Mouse (Mus musculus): ENCODE measurements at regions not wholly inside any gene's neighbourhood (a gene's known extent, or its start where the extent isn't known, plus 50 kb on each side); places are given as distances from the start of the nearest gene placed in this dataset.

DNA sequence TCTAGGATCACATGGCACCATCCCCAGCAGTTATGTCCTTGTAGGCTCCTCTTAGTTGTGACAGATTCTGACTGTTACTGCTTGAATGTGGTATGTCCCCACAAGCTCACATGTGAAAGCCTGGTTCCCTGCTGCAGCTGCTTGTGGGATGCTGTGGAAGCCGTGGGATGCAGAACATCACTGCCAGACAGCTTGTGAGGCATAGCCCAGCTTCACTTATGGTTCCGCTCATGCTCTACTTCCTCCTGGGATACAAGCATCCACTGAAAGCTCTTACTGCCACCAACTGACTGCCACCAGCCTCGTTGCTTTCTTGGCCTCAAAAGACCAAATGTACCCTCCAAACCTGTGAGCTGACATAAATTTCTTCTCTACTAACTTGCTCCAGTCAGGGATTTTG is 167.7 kb upstream of the Ccdc122 start:
- DNase-seq (ENCODE audit: low spot score) = no peak

DNA sequence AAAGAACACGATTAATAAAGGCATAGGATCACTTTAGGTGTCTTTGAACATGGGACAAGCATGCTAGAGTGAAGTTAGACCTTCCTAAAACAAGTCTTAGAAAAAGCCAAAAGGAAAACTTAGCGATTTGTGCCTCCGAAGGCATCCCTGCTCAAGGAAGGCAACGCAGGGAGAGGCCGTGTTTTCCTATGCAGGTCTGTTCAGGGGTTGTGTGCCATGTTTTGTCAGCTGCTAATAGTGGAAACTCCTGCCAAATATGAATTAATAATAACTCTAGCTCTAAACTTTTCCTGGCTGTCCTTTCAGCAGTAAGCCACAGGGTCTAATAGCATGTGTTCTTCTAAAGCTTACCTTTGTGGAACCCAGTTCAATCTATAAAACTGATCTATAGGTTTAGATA is 168.4 kb upstream of the Ccdc122 start:
- no peak for DNase-seq (ENCODE audit: low spot score)

DNA sequence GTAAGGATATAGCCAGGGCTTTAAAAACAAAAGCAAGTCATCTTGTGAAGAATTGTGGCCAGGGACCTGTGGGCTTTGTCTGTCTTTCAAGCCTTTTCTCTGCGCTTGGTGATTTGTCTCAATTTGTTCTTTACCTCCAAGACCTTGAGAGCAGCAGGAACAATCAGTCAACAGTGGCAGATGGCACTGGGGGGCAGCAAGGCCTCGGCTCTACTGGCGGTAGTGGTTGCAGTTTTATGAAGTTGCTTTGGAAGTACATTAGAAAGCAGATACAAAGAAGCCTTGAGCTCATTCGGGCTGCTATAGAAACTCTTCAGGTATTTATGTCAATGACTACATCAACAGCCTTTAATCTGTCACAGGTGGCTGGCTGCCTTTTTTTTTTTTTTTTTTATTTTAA is 171.9 kb upstream of the Ccdc122 start:
- no peak for DNase-seq (ENCODE audit: low spot score)

DNA sequence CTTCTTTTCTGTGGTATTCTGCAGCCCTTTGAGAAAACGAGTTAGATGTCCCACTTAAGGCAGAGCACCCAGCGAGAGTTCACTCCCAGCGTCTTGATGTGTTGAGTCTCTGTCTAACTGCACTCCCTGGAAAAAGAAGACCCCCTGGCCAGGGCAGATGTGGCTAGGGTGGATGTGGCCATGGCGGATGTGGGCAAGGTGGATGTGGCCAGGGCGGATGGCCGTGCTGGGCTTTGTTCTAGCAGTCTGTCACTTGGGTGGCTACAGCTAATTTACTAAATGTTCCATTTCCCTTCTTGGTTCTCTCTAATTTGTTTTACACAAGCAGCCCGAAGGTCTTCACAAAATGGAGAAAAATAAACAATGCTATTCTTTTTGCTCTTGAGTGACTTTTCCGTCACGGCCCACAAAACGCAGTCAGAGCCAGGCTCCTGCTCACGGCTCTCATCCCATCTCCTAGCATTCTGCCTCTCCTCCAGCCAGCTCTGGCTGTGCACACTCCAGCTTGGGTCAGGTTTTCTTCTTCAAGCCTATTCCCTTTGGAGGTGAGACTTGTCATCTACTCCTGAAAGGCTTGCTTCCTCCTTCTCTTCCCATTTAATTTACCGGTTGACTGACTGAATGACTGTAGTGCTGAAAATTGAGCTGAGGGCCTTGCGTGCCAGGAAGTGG is 173.4 kb upstream of the Ccdc122 start:
- no peak for DNase-seq (ENCODE audit: low spot score)

DNA sequence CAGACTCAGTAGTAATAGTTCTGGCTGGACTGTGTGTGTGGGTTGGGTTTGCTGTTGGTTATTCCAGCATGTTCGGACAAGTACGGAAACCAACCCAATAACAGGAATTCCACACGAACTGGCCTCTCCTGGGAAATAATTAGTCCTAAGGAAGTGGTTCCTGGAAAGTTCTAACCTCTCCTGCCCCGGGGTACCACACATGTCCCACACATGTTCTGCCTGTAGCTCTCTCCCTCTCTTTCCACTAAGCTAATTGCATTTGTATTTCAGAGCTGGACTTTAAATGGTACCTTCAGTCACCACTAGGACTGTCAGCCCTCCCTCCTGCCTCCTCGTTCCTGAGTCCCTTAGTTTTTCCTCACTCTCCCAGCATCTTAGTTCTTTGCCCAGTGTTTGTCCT is 178.2 kb upstream of the Ccdc122 start:
- no peak for DNase-seq (ENCODE audit: low spot score)

DNA sequence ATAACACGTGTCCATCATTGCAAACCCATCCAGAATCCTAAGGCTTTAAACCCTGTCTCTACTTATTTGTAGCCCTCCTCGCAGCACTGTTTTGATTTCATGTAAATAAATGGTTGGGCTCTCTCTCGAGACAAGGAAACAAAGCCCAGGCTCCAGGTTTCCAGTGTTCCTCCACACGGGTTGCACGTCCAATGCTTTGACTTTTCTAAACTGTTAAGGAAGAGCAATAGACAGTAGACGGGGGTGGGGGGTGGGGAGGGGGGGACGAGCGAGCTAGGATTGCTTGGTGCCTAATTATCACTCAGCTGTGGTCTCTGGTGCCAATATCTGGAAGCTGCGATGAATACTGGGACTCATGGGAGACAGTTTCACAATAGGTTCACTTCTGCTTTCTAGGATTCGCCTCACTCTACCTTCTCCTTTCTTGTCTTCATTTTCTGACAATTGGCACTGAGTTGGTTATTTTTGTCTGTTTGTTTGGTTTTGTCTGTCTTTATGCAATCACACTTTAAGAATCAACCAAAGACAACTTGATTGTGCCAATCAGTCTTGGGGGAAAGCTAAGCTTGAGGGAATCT is 179.3 kb upstream of the Ccdc122 start:
- no peak for DNase-seq (ENCODE audit: low spot score)

DNA sequence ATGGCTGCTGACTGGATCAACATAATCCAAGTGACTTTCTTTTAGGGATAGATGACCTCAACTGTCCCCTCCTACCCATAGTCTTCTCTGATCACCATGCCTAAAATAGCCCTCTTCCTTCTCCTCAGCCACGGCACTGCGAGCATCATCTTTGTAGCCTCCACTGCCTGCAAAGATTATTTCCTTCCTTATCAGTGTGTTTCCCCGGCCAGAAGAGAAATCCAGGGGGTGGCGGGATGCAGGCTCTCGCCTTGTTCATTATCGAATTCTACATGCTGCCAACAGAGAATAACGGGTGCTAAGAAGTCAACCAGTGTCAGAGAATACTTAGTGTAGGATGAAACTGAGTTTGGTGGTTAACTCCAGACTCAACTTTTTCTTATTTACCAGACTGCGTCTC is 180.0 kb upstream of the Ccdc122 start:
- no peak for DNase-seq (ENCODE audit: low spot score)

DNA sequence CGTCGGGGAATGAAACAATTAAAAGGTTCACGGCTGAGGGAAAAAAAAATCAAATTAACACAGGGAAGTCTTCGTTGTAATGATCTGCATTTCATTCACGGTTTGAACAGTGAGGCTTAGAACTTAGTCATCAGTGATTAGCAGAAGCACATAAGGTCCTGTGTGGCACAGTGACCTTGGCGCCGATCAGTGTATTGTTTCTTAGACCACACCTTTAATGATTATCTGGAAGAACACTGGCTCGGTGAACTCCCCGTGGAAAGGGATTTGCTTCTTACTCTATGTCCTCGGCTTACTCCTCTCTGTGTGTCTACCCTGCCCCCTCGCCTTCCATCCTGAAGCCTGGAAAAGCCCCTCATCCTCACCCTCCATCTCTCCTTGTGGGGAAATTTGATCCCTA is 181.6 kb upstream of the Ccdc122 start:
- DNase-seq (ENCODE audit: low spot score) = no peak

DNA sequence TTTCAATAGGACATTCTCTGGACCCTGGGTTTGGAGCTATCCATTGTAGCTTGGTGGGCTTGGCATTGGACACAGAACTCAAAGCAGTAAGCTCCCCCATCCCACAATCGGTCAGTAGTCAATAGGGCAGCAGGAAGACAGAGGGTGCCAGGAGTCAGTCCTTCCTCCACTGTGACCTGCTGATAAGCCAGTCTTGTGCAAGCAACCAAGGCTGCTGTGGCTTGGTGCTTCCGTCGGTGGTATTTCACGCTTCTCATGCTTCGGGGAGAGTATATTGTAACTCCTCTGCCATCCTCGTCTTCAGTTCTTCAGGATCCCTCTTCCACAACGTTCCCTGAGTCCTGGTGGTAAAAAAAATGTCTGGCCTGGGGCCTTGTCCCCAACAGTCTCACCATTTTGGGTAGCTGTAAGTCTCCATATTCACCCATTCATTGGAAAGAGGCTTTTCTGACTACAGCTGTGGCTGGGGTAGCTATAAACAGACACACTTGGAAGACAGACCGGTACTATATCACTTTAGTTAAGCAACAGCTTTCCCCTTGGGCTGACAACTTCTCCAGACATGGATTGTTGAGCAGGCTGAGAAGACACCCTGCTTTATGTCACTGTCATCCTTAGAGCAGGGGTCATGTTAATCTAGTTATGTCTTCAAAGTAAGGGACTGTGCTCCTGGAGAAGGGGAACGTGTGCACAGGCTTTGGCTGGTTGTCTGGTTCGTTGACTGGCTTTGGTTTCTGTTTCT is 184.9 kb upstream of the Ccdc122 start:
- DNase-seq (ENCODE audit: low spot score) = no peak

DNA sequence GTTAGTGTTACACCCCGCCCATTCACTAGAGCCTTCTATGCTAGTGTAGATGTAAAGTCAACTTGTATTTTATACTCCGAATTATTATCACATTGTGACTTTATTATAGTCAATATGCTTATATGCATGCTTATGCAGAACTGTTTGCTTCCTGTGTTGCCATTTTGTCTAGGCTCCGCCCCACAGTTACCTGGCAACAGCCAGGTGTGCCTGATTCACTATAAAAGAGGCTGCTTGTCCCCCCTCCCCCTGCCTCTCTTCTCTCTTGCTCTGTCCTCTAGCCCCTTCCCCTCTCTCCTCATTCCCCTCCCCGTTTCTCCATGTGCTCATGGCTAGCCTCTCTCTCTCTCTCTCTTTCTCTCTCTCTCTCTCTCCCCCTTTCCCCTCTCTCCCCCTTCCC is 185.9 kb upstream of the Ccdc122 start:
- no peak for DNase-seq (ENCODE audit: low spot score)

DNA sequence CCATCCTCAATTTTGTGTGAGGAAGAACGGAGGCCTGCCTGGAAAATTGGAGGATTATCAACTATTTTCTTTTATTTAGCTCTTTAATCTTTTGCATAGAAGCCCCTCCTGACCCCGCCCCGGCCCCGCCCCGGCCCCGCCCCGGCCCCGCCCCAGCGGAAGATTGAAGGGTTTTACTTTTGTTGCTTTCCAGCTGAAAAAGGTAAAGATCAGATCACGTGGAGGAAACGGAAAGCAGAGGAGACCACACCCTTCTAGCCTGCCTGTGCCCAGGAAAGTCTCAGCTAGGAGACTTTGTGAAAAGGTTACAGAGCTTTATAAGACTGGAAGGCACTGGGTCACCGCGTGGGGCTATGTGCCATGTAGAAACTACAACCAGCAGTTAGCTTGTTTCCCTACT is 186.5 kb upstream of the Ccdc122 start:
- no peak for DNase-seq (ENCODE audit: low spot score)

DNA sequence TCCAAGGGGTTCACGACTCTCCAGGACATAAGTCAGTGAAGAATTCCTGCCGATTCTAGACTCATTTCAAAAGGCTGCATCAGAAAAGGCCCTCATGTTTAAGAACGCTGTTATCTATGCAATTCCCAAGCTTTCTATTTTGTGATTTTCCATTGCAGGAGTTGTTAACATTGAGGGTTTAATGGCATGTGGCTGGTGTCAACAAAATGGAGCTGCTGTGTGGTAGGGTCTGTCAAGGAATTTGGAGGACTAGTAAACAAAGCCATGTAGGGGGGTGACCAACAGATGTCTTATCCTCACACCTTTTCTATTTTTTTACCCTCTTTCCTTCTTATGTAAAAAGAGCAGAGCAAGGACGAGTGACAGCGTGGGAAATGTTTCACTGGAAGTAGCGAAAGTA is 186.9 kb upstream of the Ccdc122 start:
- DNase-seq (ENCODE audit: low spot score) = no peak

DNA sequence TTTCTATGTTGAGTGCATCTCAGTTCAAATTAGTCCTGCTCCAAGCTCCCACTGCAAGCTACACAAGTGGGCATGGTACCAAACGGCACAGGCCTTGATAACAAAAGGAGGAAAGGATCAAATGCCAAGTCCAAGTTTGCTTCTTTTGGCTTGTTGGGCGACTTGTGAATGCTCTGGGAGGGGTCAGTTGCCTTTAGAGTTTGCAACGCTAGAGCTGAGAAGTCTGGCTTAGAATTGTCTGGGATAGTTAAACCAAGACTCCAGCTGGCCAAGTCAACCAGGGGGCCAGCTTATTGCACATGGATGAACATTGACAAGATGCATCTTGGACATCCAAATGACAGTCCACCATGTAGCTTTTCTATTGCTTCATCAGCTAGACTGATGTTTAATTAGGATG is 187.5 kb upstream of the Ccdc122 start:
- DNase-seq (ENCODE audit: low spot score) = no peak

DNA sequence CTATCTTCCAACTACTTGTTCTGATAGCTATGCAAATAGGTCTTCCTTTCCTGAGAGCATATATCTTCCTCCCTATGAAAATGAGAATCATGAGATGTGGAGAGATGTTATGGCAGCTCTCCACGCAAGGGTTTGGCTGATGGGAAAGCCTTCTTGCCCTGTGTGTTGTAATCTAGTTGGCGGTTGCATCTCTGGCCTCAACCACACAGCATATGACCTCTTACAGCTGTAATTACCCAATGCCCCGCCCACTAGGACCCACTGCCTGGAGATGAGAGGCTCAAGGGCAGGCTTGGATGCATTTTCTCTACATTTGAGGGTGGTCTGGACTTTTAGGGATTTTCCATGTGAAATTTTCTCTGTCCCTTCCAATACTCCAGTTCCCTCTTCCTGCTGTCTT is 190.9 kb upstream of the Ccdc122 start:
- no peak for DNase-seq (ENCODE audit: low spot score)

DNA sequence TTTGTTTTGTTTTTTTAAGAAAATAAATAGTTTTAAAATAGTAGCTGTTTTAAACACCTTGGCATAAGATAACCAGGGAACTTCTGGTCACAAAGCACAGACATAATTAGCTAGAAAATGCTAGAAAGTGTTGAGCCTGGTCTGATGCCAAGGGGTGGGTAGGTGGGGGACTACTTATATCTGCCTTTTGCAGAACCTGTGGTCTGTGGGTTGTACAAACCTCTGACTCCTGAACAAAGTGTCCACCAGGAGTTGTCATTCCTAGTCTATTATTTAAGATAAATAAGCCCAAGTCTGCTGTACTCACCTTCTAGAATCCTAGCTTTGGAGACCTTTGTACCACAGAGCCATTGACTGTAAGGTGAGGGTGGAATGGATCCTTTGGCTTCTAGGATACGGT is 191.9 kb upstream of the Ccdc122 start:
- no peak for DNase-seq (ENCODE audit: low spot score)

DNA sequence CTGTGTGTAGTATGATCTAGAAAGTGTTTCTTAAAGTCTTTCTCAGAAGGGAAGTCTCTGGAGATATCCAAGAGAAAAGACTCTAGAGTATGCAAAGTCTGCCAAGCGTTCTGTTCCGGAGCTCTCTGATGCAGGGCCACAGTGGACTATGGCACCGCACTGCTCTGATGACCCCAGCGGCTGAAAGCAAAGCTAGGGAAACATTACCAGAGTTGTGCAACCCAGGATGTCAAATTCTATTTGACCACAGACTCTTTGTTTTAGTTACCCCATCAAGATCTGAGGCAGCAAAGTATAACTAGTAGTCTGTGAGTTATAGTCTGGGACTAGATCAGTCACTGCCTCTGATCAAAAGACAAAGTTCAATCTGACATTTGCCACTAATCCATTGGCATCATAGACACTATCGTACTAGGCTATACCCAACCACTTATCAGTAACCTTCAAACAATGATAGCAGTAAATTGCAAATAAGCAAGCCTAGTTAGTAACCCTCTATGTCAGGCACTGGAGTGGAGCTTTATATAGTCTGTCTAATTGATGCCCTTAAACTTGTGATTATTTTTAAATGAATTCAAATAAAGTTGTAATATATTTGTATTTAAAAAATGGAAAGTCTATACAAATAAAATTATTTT is 198.9 kb upstream of the Ccdc122 start:
- no peak for DNase-seq (ENCODE audit: low spot score)

DNA sequence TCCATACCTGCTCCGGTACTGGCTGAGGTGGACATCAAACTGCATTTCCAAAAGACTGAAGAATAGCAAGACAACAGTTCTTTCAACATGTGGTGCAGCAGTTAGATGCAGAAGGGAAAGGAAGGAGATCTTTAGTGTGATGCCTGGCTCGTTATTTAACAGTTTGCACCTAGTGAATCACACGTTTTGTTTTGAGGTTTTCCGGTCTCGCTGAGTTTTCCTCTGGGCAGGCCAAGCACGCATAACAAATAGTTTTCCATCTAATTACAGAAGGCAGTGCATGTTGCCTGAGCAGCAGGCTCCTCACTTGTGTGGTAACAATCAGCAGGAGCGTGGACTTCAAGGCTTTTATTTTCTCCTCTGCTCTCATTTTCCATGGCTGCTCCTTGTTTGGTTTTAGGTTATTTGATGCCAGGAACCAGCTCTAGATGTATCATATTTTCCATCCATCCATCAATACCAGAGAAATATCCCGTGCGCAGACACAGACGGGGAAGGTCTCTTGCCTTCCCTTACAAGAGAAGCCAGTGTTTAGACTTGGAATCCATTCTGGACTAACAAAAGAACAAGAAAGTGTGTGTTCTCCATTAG is 199.6 kb upstream of the Ccdc122 start:
- no peak for DNase-seq (ENCODE audit: low spot score)

DNA sequence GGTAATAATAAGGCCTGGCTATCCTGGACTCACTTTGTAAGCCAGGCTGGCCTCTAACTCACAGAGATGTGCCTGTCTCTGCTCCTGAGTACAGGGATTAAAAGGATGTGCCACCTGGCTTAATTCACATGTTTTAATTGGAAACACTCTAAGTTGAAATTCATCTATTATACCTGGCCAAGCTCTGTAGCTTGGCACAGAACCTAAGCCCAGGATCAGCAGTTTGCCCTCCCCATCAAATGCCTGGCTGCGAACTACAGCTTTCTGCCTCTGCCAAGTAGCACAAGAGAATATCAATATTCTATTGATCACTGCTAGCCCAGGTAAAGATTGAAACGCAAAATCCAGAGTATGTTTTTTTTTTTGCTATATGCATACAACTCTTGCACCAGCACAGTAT is 200.3 kb upstream of the Ccdc122 start:
- DNase-seq (ENCODE audit: low spot score) = no peak

DNA sequence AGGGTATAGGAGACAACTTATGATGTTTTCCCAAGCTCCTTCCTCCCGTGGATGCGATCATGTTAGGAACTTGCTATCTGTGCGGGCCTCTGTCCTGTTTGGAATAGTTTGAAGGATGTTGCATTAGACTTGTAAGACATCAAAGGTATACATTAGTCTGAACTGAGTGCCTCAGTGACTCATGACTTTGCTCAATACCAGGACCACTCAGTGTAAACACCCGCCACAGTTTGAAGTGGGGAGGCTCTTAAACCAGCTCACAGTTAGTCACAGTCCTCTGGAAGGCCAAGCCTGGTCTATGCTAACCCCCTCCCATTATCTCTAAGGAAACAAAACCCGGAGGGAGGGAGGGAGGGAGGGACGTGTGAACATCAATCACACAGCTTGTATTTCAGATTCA is 202.5 kb upstream of the Ccdc122 start:
- no peak for DNase-seq (ENCODE audit: low spot score)

DNA sequence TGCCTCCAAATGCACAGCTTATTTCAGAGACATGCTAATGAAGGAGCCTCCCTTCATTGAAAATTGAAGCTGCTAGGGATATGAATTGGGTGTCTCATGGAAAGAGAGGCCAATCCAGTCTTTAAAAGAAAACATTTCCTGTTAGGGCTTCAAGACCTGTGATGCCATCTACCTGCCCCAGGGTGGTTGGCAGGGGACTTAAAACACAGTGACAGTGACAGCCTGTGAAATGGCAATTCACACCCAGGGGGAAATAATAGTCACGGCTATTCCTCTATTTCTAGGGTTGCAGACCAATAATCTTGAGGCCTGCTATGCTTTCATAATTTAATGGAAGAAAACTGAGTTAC is 207.4 kb upstream of the Ccdc122 start:
- no peak for DNase-seq (ENCODE audit: low spot score)

DNA sequence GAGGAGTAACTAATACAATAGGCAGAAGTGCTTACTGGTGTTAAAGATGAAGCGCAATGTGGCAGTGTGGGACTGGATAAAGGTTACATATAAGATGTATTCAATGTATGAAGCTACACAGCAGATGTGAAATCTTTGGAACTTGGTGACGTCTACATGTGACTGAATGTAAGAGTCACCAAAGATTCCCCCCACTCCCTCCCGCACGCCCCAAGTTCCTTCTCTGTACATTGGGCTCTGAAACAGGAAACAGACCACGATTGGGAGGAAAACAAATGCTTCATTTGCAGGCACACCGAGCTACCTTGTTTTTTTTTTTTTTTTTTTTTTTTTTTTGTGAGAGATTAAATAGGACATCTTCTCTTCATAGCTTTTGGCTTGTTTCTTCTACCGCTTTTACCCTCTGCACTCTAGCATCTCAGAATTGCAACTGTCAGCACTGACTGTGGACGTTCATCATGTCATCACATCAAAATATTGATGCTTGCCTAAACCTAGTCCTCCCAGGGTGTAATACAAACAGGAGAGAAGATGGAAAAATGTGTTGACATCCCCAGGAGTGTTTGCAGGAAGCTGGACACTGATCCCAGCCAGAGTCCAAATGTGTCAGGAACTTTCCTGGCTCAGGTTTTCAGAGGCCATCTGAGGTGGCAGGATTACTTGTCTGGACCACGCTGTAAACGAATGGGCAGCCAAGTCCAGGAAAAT is 208.0 kb upstream of the Ccdc122 start:
- DNase-seq (ENCODE audit: low spot score) = no peak

DNA sequence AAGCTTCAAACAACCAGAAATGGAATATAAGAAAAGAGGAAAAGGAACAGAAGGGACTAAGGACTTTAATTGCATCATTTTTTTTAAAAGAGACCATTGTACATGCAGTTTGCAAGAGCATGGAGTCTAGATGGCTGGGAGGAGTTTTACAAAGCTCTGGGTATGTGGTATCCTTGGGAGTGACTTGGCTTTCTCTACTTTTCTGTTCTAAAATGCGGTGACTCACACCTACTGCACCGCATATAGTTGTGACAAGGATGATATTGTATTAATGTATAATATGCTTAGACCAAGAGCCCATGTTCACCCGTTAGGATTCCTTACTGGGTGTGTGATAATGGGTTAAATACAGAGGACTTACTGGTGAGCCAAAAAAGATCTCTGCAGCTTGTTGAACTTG is 212.5 kb upstream of the Ccdc122 start:
- no peak for DNase-seq (ENCODE audit: low spot score)

Data from ovary, postnatal 10 days (tissue).